Mouse (Mus musculus): ENCODE measurements around the gene Garem2. TPM values are rescaled to one million over a fixed set of nuclear protein-coding genes. Genes with fewer than 3 reads are reported as not detected.
A peak's percentile ranks its signal among the peaks of the same experiment; 100 is the strongest.

The Garem2 gene
- polyA plus RNA-seq, 1 experiment from 2014 or later, result 10.4 TPM

DNA sequence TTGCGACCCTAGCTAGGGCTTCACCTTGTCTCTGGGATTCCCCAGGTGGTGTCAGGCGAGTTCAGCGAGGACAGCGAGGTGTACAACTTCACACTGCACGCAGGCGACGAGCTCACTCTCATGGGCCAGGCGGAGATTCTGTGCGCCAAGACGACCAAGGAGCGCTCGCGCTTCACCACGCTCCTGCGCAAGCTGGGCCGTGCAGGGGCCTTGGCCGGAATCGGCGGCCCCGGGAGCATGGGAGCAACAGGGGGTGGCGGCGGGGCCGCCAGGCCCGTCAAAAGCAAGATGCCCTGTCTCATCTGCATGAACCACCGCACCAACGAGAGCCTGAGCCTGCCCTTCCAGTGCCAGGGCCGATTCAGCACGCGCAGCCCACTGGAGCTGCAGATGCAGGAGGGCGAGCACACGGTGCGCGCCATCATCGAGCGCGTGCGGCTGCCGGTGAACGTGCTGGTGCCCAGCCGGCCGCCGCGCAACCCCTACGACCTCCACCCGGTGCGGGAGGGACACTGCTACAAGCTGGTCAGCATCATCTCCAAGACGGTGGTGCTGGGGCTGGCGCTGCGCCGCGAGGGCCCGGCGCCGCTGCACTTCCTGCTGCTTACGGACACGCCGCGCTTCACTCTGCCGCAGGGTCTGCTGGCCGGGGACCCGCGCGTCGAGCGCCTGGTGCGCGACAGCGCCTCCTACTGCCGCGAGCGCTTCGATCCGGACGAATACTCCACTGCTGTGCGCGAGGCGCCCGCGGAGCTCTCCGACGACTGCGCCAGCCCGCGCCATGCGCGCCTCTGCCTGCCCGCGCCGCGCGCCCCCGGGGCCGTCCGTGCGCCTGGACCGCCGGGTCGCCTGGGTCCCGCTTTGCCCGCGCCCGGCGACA lies 9.2 kb downstream of the Garem2 start:
- Histone ChIP-seq H3K27ac (peak overlapping the region; percentile 48), H3K4me2 (peak overlapping the region; percentile 75), H3K4me1 (peaks cover 37% of the 10 kb centered on the region), H3K36me3 (replicated peaks) (peaks cover 13% of the 10 kb centered on the region), H3K9ac (peak overlapping the region; percentile 50), H3K9me3 (no peaks in the 10 kb centered on the region), H3K27me3 (replicated peaks) (no peaks in the 10 kb centered on the region; the same call in 1 of the 2 replicates), H3K4me3 (peak overlapping the region; percentile 50)
- ATAC-seq (replicated peaks), result peak; percentile 78
- WGBS, result 2% methylated on average over 101 of the region's 103 CpGs

DNA sequence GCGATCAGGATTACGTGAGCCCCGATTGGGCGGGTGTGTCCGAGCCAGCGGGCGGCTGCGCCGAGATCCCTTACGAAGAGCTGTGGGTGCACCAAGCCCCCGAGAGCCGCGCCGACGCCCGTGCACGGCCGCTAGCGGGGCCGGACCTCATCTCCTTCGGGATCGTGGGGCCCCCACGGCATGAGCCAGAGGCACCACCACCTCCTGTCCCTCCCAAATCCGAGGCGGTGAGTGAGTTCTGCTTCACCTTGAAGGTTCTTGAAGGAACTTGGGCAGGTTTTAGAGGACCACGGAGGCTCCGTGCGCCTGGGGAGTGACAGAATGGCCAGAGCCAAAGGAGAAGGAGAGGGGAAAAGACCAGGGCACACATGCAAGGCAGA lies 9.8 kb downstream of the Garem2 start:
- Histone ChIP-seq H3K27ac (peak overlapping the region; percentile 48; the same call in 1 of the 2 replicates), H3K4me2 (peak overlapping the region; percentile 75), H3K4me1 (peaks cover 34% of the 10 kb centered on the region), H3K36me3 (replicated peaks) (peaks cover 16% of the 10 kb centered on the region), H3K9ac (peak overlapping the region; percentile 50), H3K9me3 (no peaks in the 10 kb centered on the region), H3K27me3 (replicated peaks) (no peaks in the 10 kb centered on the region; the same call in 1 of the 2 replicates), H3K4me3 (peak overlapping the region; percentile 50)
- ATAC-seq (replicated peaks), result no peak; the same call in 1 of the 2 replicates
- WGBS, result 6% methylated on average over 28 of the region's 28 CpGs

DNA sequence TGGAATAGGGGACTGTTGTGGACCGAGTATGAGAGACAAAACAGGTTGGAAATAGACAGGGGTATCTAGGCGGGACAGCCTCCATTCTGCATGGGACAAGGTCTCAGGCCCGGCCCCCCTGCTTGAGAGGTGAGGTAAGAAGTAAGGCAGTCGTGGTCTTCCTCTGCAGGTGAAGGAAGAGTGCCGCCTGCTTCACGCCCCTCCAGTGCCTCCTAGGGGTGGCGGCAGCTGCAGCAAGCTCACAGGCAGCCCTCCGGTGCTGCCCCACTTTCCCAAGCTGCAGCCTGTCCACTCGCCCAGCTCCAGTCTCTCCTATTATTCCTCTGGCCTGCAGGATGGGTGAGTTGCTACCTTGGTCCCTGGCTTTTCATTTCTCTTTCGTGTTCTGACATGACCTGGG lies 10.8 kb downstream of the Garem2 start:
- Histone ChIP-seq H3K4me2 (no peak overlapping the region), H3K27me3 (replicated peaks) (no peaks in the 10 kb centered on the region; the same call in 1 of the 2 replicates), H3K27ac (no peak overlapping the region), H3K4me3 (no peak overlapping the region), H3K36me3 (replicated peaks) (peaks cover 25% of the 10 kb centered on the region), H3K9ac (no peak overlapping the region), H3K9me3 (no peaks in the 10 kb centered on the region), H3K4me1 (peaks cover 25% of the 10 kb centered on the region)
- ATAC-seq (replicated peaks), result no peak
- WGBS, result 45% methylated on average over 10 of the region's 10 CpGs

DNA sequence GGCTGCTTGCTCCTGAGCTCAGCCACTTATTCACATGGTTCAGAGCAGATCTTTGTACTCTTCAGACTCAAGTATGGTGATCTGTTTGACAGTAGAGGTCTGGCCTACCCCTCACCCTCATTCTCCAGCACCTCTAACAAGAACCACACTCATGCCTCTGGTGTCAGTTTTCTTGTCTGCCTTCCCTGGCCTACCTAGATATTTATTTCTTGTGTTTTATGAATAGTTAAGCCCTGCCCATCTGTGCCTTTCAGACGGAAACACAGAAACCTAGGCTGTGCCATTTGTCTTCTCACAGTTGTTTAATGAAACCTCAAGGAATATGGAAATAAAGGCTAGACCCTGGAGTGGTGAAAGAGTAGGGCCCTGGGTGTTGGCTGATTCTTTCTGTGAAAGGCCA lies 13.1 kb downstream of the Garem2 start:
- Histone ChIP-seq H3K4me1 (peaks cover 16% of the 10 kb centered on the region), H3K27ac (no peak overlapping the region), H3K27me3 (replicated peaks) (no peaks in the 10 kb centered on the region; the same call in 1 of the 2 replicates), H3K36me3 (replicated peaks) (peaks cover 45% of the 10 kb centered on the region), H3K9ac (no peak overlapping the region), H3K4me2 (no peak overlapping the region), H3K9me3 (no peaks in the 10 kb centered on the region), H3K4me3 (no peak overlapping the region)
- no peak for ATAC-seq (replicated peaks)
- 93% methylated on average over 1 of the region's 1 CpGs for WGBS

DNA sequence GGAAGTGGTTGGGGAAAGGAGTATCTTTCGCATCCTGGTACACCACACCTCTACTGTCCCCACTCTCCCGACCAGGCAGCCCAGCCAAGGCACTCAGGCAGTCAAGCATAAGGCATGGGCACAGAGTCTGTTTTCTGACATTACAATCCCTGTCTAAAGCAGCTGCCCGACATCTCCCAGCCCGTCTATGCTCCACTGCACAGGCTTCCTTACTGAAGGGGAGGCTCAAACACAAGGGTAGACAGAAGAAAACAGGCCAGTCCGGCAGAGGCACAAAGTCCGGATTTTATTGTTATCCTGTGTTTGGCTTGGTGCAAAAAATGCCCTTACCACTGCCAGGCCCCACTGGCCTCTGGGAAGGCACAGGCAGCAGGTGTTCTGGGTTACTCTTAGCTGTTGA lies 14.2 kb downstream of the Garem2 start:
- Histone ChIP-seq H3K4me2 (no peak overlapping the region), H3K36me3 (replicated peaks) (peaks cover 54% of the 10 kb centered on the region), H3K9me3 (no peaks in the 10 kb centered on the region)

DNA sequence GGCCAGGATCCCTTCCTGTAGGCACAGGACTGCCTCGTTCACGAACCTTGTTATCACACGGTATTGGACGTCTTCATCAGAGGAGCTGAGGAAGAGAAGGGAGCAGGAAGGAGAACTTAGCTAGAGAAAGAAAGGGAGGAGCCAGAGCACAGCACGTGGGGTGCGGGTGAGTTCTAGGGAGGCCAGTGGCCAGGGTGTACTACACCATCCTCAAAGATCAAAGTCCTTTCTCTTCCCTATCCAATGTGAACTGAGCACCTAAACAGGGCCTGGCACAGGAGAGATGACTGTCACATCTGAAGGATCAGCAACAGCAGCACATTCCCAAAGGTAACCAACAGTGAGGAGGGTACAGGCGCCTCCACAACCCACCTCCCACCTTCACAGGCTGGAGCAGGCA lies 15.1 kb downstream of the Garem2 start:
- H3K9ac ChIP-seq, result no peak overlapping the region
- 82% methylated on average over 7 of the region's 7 CpGs for WGBS
- no peak overlapping the region for H3K4me3 ChIP-seq
- no peaks in the 10 kb centered on the region for H3K27me3 ChIP-seq (replicated peaks)
- no peaks in the 10 kb centered on the region for H3K9me3 ChIP-seq
- H3K27ac ChIP-seq, result no peak overlapping the region
- no peak for ATAC-seq (replicated peaks)
- H3K4me2 ChIP-seq, result no peak overlapping the region
- H3K4me1 ChIP-seq, result no peaks in the 10 kb centered on the region
- H3K36me3 ChIP-seq (replicated peaks), result peaks cover 64% of the 10 kb centered on the region

More for the DNA sequence above, 14.2 kb downstream of the Garem2 start:
- 73% methylated on average over 6 of the region's 6 CpGs for WGBS
- no peak overlapping the region for H3K27ac ChIP-seq
- ATAC-seq (replicated peaks), result no peak
- no peak overlapping the region for H3K4me3 ChIP-seq
- H3K9ac ChIP-seq, result no peak overlapping the region
- no peaks in the 10 kb centered on the region for H3K27me3 ChIP-seq (replicated peaks)
- peaks cover 6% of the 10 kb centered on the region for H3K4me1 ChIP-seq

DNA sequence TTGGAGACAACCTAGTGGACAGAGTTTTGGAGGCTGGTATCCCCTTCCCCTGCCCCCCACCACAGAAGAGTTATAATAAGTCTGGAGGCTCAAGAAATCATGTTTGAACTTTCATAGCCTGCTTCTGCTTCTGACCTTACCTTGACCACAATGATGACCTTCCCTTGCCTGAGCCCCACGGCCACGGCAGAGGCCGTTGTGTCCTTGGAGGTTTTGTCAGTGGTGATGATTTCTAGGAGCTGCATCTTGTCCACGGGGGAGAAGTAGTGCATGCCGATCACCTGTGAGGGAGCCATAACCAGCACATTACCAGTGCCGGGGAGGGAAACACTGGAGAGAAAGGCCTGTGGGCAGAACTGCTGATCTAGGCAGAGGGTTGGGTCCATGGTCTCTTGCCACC lies 17.5 kb downstream of the Garem2 start:
- Histone ChIP-seq H3K4me2 (no peak overlapping the region), H3K36me3 (replicated peaks) (peaks cover 76% of the 10 kb centered on the region), H3K27ac (no peak overlapping the region), H3K27me3 (replicated peaks) (no peaks in the 10 kb centered on the region), H3K4me3 (no peak overlapping the region), H3K9me3 (no peaks in the 10 kb centered on the region), H3K9ac (no peak overlapping the region), H3K4me1 (no peaks in the 10 kb centered on the region)
- 94% methylated on average over 6 of the region's 6 CpGs for WGBS
- no peak for ATAC-seq (replicated peaks)

DNA sequence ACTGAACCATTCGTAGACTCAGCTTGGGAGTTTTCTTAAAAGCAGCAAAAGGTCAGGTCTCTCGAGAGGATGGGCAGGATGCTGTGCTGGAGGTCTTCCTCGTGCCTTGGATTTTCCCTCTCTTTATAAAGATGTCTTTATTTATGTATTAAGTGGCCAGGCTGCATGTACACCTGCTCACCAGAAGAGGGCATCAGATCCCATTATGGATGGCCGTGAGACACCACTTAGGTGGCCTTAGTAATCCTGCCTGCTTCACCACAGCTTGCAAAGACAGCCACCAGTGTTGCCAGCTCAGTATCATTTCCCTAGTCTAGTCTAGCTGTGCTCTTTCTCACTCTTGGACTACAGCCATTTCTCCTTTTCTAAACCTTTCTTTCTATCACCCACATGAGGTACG lies 20.6 kb downstream of the Garem2 start:
- H3K9ac ChIP-seq, result no peak overlapping the region
- H3K9me3 ChIP-seq, result no peaks in the 10 kb centered on the region
- no peak overlapping the region for H3K4me3 ChIP-seq
- H3K4me1 ChIP-seq, result no peaks in the 10 kb centered on the region
- H3K4me2 ChIP-seq, result no peak overlapping the region
- H3K27me3 ChIP-seq (replicated peaks), result no peaks in the 10 kb centered on the region
- H3K36me3 ChIP-seq (replicated peaks), result peaks cover 75% of the 10 kb centered on the region
- 39% methylated on average over 5 of the region's 5 CpGs for WGBS
- H3K27ac ChIP-seq, result no peak overlapping the region
- no peak for ATAC-seq (replicated peaks)

DNA sequence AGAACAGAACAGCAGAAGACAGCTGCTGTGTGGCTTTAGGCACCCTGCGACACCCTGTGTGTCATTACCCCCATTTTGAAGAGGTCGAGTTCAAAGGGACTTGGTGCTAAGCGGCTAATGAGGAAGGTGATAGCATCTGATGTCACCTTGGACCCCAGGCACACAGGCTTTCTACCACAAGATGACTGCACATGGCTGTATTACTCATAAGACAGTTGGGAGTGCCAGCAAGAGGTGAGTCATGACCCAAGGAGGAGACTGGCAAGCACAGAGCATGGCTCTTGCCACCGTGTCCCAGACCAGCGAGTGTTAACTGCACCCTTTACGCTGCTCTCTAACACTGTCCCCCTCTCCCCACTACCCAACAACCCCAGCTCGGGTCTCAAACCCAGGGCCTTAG lies 21.8 kb downstream of the Garem2 start:
- no peak overlapping the region for H3K27ac ChIP-seq
- H3K4me3 ChIP-seq, result no peak overlapping the region
- ATAC-seq (replicated peaks), result no peak
- no peak overlapping the region for H3K4me2 ChIP-seq
- H3K36me3 ChIP-seq (replicated peaks), result peaks cover 69% of the 10 kb centered on the region
- H3K27me3 ChIP-seq (replicated peaks), result no peaks in the 10 kb centered on the region
- H3K9me3 ChIP-seq, result no peaks in the 10 kb centered on the region
- H3K4me1 ChIP-seq, result no peaks in the 10 kb centered on the region
- WGBS, result 90% methylated on average over 7 of the region's 7 CpGs
- no peak overlapping the region for H3K9ac ChIP-seq

DNA sequence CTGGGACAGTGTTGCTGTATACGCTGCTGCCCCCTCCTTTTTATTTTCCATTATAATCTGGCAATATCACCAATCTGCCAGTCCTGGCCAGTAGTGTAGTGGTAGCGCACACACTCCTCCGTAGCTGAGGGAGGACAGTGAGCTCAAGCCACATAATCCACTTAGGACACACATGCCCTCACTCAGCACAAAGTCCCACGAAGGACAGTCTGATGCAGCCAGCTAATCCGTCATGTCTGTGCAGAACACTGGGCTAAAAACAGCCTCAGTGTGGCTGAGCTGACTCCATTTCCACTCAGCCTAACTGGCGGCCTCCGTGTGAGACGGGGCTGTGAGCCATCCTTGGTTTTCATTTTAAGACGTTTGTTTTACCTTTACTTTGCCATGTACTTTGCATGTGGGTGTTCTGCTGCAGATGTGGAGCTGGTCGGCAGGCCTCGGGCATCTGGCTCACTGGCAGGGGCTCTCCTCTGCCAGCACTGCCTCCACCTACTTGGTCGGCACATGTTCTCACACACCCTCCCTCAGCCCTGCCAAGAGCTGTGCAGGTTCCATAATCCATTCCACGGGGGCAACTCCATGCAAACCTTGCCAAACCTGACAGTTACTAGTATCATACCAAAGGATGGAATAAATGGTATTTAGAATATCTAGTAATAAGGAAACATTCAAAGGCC lies 23.1 kb downstream of the Garem2 start:
- no peak for ATAC-seq (replicated peaks)
- Histone ChIP-seq H3K4me2 (no peak overlapping the region), H3K27me3 (replicated peaks) (no peaks in the 10 kb centered on the region), H3K36me3 (replicated peaks) (peaks cover 66% of the 10 kb centered on the region), H3K27ac (no peak overlapping the region), H3K4me1 (no peaks in the 10 kb centered on the region), H3K9me3 (no peaks in the 10 kb centered on the region), H3K4me3 (no peak overlapping the region), H3K9ac (no peak overlapping the region)
- WGBS, result 93% methylated on average over 13 of the region's 13 CpGs

DNA sequence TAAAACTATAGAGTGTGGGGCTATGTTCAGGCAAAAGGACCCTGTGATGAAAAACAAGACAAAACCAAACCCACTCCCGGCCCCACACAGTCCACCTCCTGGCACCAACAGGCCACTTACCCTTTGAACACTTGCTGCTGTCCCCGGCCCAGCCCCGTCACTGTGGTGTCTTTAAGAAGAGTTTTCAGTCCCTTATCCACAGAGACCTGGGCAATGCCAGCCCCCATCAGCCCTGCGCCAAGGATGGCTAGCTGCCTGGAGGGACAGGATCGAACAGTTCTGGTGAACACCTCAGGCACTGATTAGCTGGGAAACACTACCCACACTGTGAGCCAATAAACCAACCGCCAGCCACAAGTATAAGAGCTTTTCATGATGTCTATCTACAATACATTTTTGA lies 23.7 kb downstream of the Garem2 start:
- peaks cover 65% of the 10 kb centered on the region for H3K36me3 ChIP-seq (replicated peaks)
- no peak for ATAC-seq (replicated peaks)

DNA sequence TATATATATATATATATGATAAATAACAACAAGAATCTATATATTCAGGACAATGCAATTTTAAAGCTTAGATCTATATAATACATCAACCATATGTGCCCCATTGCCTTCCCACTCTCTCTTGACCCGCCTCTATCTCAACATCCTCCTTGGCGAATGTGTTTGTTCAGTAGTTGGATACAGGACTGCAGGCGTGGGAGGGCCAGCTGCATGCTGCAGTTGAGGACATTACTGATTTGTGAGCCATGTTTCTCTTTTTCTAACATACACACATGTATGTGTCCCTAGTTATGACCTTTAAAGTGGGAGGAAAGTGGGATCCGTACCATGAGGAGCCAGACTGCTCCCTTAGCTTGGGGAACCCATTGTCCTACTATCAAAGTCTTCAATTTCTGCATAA lies 26.3 kb downstream of the Garem2 start:
- Histone ChIP-seq H3K27me3 (replicated peaks) (no peaks in the 10 kb centered on the region), H3K4me1 (no peaks in the 10 kb centered on the region), H3K9me3 (no peaks in the 10 kb centered on the region), H3K27ac (no peak overlapping the region), H3K4me3 (no peak overlapping the region), H3K9ac (no peak overlapping the region), H3K36me3 (replicated peaks) (peaks cover 62% of the 10 kb centered on the region), H3K4me2 (no peak overlapping the region)
- ATAC-seq (replicated peaks), result no peak
- WGBS, result 92% methylated on average over 4 of the region's 4 CpGs

More for the DNA sequence above, 23.7 kb downstream of the Garem2 start:
- Histone ChIP-seq H3K4me3 (no peak overlapping the region), H3K4me1 (no peaks in the 10 kb centered on the region), H3K27me3 (replicated peaks) (no peaks in the 10 kb centered on the region), H3K4me2 (no peak overlapping the region), H3K9ac (no peak overlapping the region), H3K9me3 (no peaks in the 10 kb centered on the region), H3K27ac (no peak overlapping the region)
- 97% methylated on average over 6 of the region's 6 CpGs for WGBS
